Mouse (Mus musculus) gastrocnemius, adult 18-20 months (tissue): ENCODE results near the gene Gpx5. TPM values are rescaled to one million over a fixed set of nuclear protein-coding genes. Genes with fewer than 3 reads are reported as not detected.

ENCODE experiments used
- total RNA-seq, 2 experiments: library from RNA; stranded (reverse); gene quantifications; 2 replicates each; pipeline ENCODE4 v1.2.3; 2021

Gpx5 gene
- total RNA-seq, 2 experiments from 2014 or later, result not detected

Other genes starting within 250 kb of the Gpx5 start
- not detected for gene Olfr1370, start 217.8 kb downstream of the Gpx5 start, total RNA-seq
- gene Olfr1369-ps1, start 181.2 kb downstream of the Gpx5 start, total RNA-seq, result not detected
- not detected for gene Olfr263, start 163.1 kb downstream of the Gpx5 start, total RNA-seq
- not detected for gene Olfr1368, start 146.9 kb downstream of the Gpx5 start, total RNA-seq
- gene Trim27, start 113.3 kb downstream of the Gpx5 start, total RNA-seq, result 10 to 100 TPM; 21.0 to 22.0 TPM
- not detected for gene Gpx6, start 19.4 kb upstream of the Gpx5 start, total RNA-seq
- gene Olfr1367, start 54.2 kb upstream of the Gpx5 start, total RNA-seq, result not detected
- gene Zscan12, start 70.1 kb upstream of the Gpx5 start, total RNA-seq, result 1 to 10 TPM; 6.8 to 7.6 TPM
- gene Zkscan3, start 110.0 kb upstream of the Gpx5 start, total RNA-seq, result 10 to 100 TPM; 13.0 to 17.0 TPM
- under 1 TPM; 0.31 to 0.39 TPM for gene Pgbd1, start 148.3 kb upstream of the Gpx5 start, total RNA-seq
- 10 to 100 TPM; 13.1 to 14.1 TPM for gene Zscan26, start 161.0 kb upstream of the Gpx5 start, total RNA-seq
- under 1 TPM; 0.19 to 0.21 TPM for gene Nkapl, start 175.8 kb upstream of the Gpx5 start, total RNA-seq
- under 1 TPM; 0.40 to 0.73 TPM for gene Zkscan4, start 186.2 kb upstream of the Gpx5 start, total RNA-seq
- not detected for gene Gm10065, start 186.7 kb upstream of the Gpx5 start, total RNA-seq
- 10 to 100 TPM; 22.8 to 23.3 TPM for gene AK157302, start 202.5 kb upstream of the Gpx5 start, total RNA-seq
- gene Gm11273, start 208.7 kb upstream of the Gpx5 start, total RNA-seq, result 100 to 1,000 TPM; 144 to 150 TPM
- 1 to 10 TPM; 6.2 to 6.3 TPM for gene Zkscan8, start 238.4 kb upstream of the Gpx5 start, total RNA-seq